23 mouse cellular contexts compared by ENCODE assay signal in genomic region chr16:44479852-44480251, GRCm38 (mm10).
DNase-seq lines count a peak whose midpoint lies in the region; ATAC-seq and TF ChIP-seq lines count a peak whose summit lies in the region.
"Had no signal": no experiment of that assay in that cellular context is flagged by ENCODE, and none has a peak within 500 bp of the region (broad histone marks: within the 10 kb centered on the region; RNA-seq: fewer than 3 reads in every experiment).

No protein-coding gene starts in this region.

- no peaks in the 10 kb centered on the region for H3K9me3 ChIP-seq in hindbrain, postnatal 0 days (ENCODE audit: low read length)
- H3K9me3 ChIP-seq in hindbrain, embryonic 12.5 days (replicated peaks): no peaks in the 10 kb centered on the region
- H3K9me3 ChIP-seq: forebrain, embryonic 13.5 days; heart, embryonic 13.5 days; limb, embryonic 12.5 days; liver, embryonic 12.5 days; midbrain, embryonic 13.5 days; neural tube, embryonic 12.5 days had no signal

- 65% methylated on average over 14 of the region's 14 CpGs for WGBS in hindbrain, postnatal 0 days
- WGBS in hindbrain, embryonic 12.5 days: 93% methylated on average over 14 of the region's 14 CpGs

- no peaks in the 10 kb centered on the region for H3K36me3 ChIP-seq in hindbrain, postnatal 0 days (ENCODE audit: insufficient read depth, low read length)
- no peaks in the 10 kb centered on the region for H3K36me3 ChIP-seq in hindbrain, embryonic 12.5 days
- H3K36me3 ChIP-seq: liver, embryonic 12.5 days; midbrain, embryonic 13.5 days had no signal

- 0 out of 2 replicates have a peak, but pooled peaks have one; percentile 27 for ATAC-seq in hindbrain, postnatal 0 days
- ATAC-seq in hindbrain, embryonic 12.5 days (ENCODE audit: low FRiP score): no peak
- ATAC-seq: CD4-positive, CD25-positive, alpha-beta regulatory T cell, adult 4 months; liver, embryonic 12.5 days; midbrain, embryonic 13.5 days had no signal

- TF ChIP-seq CTCF in hindbrain, postnatal 0 days (IDR thresholded peaks at IDR 0.05; ENCODE audit: low read depth): no peak

- no peak overlapping the region for H3K4me2 ChIP-seq in hindbrain, postnatal 0 days (ENCODE audit: low read depth, low read length)
- no peak overlapping the region for H3K4me2 ChIP-seq in hindbrain, embryonic 12.5 days (replicated peaks)
- H3K4me2 ChIP-seq: forebrain, embryonic 13.5 days; heart, embryonic 13.5 days; limb, embryonic 12.5 days; liver, embryonic 12.5 days; midbrain, embryonic 13.5 days; neural tube, embryonic 12.5 days had no signal

- H3K27ac ChIP-seq in hindbrain, postnatal 0 days: no peak overlapping the region
- no peak overlapping the region for H3K27ac ChIP-seq in hindbrain, embryonic 12.5 days
- H3K27ac ChIP-seq: forebrain, embryonic 13.5 days; heart, embryonic 13.5 days; limb, embryonic 12.5 days; liver, embryonic 12.5 days; midbrain, embryonic 13.5 days; neural tube, embryonic 12.5 days; stomach, postnatal 0 days had no signal

- no peaks in the 10 kb centered on the region for H3K4me1 ChIP-seq in hindbrain, postnatal 0 days (ENCODE audit: insufficient read depth, low read length)
- peaks cover 9% of the 10 kb centered on the region for H3K4me1 ChIP-seq in hindbrain, embryonic 12.5 days
- H3K4me1 ChIP-seq: heart, embryonic 13.5 days; liver, embryonic 12.5 days had no signal

- no peaks in the 10 kb centered on the region for H3K27me3 ChIP-seq in hindbrain, postnatal 0 days (ENCODE audit: insufficient read depth, low read length)
- H3K27me3 ChIP-seq in hindbrain, embryonic 12.5 days: no peaks in the 10 kb centered on the region
- H3K27me3 ChIP-seq: forebrain, embryonic 13.5 days; midbrain, embryonic 13.5 days; neural tube, embryonic 12.5 days had no signal

- H3K9ac ChIP-seq in hindbrain, postnatal 0 days (replicated peaks; ENCODE audit: low read length): no peak overlapping the region
- no peak overlapping the region for H3K9ac ChIP-seq in hindbrain, embryonic 12.5 days
- H3K9ac ChIP-seq: forebrain, embryonic 13.5 days; heart, embryonic 13.5 days; limb, embryonic 12.5 days; liver, embryonic 12.5 days; midbrain, embryonic 13.5 days; neural tube, embryonic 12.5 days had no signal

- DNase-seq in hindbrain, postnatal 0 days (ENCODE audit: low spot score): peak; percentile 69
- DNase-seq in testis, postnatal 10 days (ENCODE audit: low spot score): peak; percentile 52
- no peak for DNase-seq in testis, postnatal 14 days (ENCODE audit: low spot score)
- DNase-seq in cerebellum, adult 9-10 months: peak; percentile 95
- DNase-seq in embryo, embryonic 9.5 days (ENCODE audit: extremely low spot score): no peak
- no peak for DNase-seq in thymus, postnatal 10 days (ENCODE audit: low spot score in 2 of 2)
- DNase-seq in frontal cortex, adult 2 months (ENCODE audit: extremely low spot score in 1 of 2, low spot score in 1 of 2): no peak
- DNase-seq: adrenal gland, postnatal 25 days; gastrocnemius, postnatal 14 days; heart, adult 11 months; heart, postnatal 14 days; right cerebral cortex, postnatal 14 days; thymus, postnatal 25 days had no signal

- H3K4me3 ChIP-seq in hindbrain, postnatal 0 days (ENCODE audit: low read length): no peak overlapping the region
- no peak overlapping the region for H3K4me3 ChIP-seq in hindbrain, embryonic 12.5 days
- H3K4me3 ChIP-seq: erythroblast, embryonic 14.5 days; forebrain, embryonic 13.5 days; heart, embryonic 13.5 days; limb, embryonic 12.5 days; liver, embryonic 12.5 days; midbrain, embryonic 13.5 days; neural tube, embryonic 12.5 days had no signal

Comparison
In these comparisons a context has a peak if more than half of its experiments do, and no peak if none do; other contexts are left out.
1. DNase-seq: peak in hindbrain, postnatal 0 days (single experiment), testis, postnatal 10 days (single experiment) and cerebellum, adult 9-10 months (single experiment); none in testis, postnatal 14 days (single experiment), embryo, embryonic 9.5 days (single experiment), thymus, postnatal 10 days (0 of 2) and frontal cortex, adult 2 months (0 of 2).